Mouse (Mus musculus): ENCODE results near the gene Pan3.
A peak's percentile ranks its signal among the peaks of the same experiment; 100 is the strongest.

DNA sequence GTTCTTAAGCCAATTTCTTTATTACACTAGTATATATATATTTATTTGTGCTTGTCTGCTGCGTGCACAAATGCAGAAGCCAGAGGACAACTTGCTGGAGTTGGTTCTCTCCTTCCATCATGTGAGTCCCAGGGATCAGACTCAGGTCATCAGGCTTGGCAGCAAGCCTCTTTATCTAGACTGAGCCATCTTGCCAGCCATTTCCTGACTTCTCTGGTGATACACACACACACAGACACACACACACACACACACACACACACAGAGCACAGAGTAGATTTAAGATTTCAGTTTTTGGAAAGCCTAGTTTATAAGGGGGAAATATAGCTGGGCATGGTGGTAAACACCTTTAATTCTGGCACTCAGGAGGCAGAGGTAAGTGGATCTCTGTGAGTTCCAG, 155.1 kb downstream of the Pan3 start:
- TF ChIP-seq NELFE (IDR thresholded peaks at IDR 0.05; ENCODE audit: low read depth, low read length): no peak
- TF ChIP-seq CTCF (IDR thresholded peaks at IDR 0.05 in 2 of 3, conservative IDR thresholded peaks at IDR 0.05 in 1 of 3; ENCODE audit: control insufficient read depth in 1 of 3, insufficient read depth in 1 of 3, low read depth in 2 of 3, low read length in 3 of 3, poor library complexity in 1 of 3, severe bottlenecking in 1 of 3): no peak
- TF ChIP-seq CHD1 (IDR thresholded peaks at IDR 0.05; ENCODE audit: low read depth, low read length): no peak
- TF ChIP-seq GATA1 (IDR thresholded peaks at IDR 0.05; ENCODE audit: low read depth, low read length): peak; percentile 62
- TF ChIP-seq HCFC1 (IDR thresholded peaks at IDR 0.05; ENCODE audit: low read depth, low read length): no peak
- peak; percentile 19 to 47; a peak in 1 of 4 replicates for TF ChIP-seq EP300 (IDR thresholded peaks at IDR 0.05; ENCODE audit: low read depth in 1 of 2, low read length in 2 of 2)
- TF ChIP-seq POLR2A (IDR thresholded peaks at IDR 0.05; ENCODE audit: control insufficient read depth in 1 of 2, insufficient read depth in 1 of 2, low read depth in 1 of 2, low read length in 2 of 2, poor library complexity in 1 of 2): no peak
- TF ChIP-seq UBTF (IDR thresholded peaks at IDR 0.05; ENCODE audit: borderline replicate concordance, insufficient read depth, low read depth, low read length): no peak
- TF ChIP-seq MXI1 (IDR thresholded peaks at IDR 0.05; ENCODE audit: low read depth, low read length): no peak
